Mouse (Mus musculus) frontal cortex, postnatal 14 days (tissue): Measurements from ENCODE around the gene Trip4.
A peak's percentile ranks its signal among the peaks of the same experiment; 100 is the strongest.

Source experiments
- DNase-seq, 2 experiments: peaks; one replicate each; pipeline ENCODE4 v3.0.0; 2022; ENCODE audit warnings: low spot score in 2 of 2

Trip4 gene

DNA sequence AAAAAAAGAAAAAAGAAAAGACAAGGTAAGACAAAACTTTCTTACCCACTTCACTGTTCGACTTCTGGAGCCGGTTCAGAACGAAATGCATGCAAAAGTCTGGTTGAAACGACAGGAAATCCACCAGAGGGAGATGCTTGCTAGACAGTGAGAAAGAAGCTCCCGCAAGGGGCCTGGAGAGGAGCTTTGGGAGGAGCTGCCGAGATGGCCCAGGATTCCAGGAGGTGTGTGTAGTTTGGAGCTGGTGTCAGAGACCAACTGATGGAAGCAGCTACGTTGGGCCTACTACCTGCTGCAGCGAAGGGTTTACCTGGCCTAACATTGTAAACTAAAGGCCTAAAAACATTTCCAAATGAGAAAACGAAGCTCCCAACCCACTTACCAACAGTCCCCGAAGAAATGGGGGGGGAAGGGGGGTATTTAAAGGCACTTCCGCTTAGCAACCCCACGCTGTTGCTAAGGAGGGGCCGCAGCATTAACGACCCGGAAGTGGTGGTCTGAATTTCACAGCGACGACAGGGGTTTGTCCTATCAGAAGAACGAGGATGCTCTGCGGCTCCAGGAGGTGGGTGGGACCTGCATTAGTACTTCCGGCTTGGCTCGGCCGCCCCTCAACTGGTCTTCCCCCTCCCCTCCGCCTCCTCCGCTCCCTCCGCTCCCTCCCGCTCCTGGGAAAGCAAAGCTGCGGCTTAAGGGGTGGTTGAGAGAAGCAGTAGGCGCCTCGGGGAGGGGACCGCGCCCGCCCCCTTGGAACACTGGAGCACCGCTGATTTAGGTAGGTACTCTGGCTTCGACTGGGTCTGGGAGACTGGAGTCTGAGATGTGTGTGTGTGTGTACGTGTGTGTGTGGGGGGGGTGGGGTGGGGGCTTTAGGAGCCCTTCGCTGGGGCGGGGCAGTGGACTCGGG is at the start of gene Trip4, which contains the start of gene Csnk1g1:
Gene Trip4, minus strand, starts transcription at position 401 of the 907 bp plus-strand sequence.
Gene Csnk1g1, plus strand, starts transcription at position 531 of the 907 bp plus-strand sequence.
- peak; percentile 91 to 96 for DNase-seq

DNA sequence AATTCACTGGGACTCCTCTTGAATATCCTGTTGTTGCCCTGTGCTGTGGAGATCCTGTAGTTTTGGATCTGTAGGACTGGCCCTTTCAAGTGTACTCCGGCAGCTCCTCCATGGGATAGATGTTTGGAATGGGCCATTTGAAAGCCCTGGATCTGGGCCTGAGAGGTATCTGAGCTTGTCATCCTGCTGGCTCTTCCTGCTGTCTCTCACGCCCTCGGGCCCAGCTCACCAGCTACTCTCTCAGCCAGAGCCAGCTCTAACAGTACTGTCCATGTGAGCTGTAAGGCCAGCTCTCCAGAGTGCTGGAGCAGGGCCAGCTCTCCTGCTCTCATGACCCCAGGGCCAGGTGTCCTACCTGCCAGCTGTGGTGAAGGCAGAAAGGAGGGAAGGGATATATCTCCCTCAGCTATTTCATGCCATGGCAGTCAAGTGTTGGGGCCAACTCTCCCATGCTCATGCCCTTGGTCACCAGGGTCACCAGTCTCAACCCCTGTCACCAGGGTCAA is 42.5 kb upstream of the Trip4 start:
- DNase-seq, result no peak

DNA sequence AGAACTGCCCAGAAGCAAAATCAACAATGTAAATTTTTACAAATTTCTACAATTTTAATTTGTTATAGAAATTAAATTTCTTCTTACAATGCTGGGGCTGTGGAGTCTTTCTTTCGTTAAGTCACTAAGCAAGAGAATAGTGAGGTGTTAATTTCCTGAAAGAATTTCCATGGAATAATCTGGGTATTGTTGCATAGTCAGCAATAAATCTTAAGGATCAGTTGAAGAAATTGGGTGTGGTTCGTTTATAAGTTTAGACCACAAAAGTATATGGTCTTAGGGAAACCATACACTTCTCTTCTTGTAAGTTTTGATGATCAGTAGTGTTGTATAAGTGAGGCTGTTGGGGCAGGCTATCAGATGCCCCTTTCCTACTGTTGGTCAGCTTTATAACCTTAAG is 29.0 kb upstream of the Trip4 start:
- DNase-seq, result no peak

DNA sequence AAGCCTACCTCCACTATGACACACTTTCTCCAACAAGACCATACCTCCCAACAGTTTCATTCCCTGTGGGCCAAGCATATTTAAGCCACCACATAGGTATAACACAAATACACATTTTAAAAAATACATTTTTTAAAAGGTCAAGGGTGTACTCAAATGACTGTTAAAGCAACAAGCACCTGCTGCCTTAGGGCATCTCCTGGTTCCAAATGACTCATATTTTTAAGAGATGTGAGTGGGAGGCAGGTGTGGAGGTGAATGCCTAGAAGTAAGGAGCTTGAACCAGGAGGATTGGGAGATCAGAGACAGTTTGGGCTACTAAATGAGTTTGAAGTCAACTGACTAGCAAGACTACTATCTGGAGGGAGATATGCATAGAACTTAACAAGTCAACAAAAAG is 21.2 kb upstream of the Trip4 start:
- DNase-seq, result no peak

DNA sequence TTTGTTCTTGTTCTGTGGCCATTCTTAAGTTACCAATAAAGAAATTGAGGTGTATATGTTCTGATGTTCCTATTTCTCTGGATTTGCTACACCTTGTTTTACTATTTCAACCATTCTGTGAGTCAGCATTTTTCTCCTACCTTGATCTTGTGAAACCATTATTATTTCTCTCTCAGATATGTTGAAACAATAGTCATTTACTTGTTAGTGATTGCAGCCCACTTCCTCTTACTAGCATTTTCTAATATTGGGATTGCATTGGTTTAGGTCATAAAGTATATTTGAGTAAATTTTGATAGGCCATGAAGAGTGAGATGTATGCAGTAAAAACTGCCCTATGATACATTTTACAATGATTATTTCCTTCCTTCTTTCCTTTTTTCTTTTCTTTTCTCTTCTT is 19.9 kb upstream of the Trip4 start:
- DNase-seq, result no peak

DNA sequence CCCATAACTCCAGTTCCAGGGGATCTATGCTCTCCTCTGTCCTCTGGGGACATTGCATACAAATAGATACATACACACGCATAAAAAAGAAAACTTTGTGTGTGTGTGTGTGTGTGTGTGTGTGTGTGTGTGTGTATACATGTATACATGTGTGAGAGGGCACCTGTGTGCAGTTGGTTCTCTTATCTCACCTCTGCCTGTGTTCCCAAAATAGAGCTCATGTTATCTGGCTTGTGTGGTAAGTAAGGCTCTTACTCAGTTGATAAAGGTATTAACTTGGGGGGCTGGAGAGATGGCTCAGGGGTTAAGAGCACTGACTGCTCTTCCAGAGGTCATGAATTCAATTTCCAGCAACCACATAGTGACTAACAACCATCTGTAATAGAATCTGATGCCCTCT is 8.4 kb upstream of the Trip4 start:
- DNase-seq, result no peak

DNA sequence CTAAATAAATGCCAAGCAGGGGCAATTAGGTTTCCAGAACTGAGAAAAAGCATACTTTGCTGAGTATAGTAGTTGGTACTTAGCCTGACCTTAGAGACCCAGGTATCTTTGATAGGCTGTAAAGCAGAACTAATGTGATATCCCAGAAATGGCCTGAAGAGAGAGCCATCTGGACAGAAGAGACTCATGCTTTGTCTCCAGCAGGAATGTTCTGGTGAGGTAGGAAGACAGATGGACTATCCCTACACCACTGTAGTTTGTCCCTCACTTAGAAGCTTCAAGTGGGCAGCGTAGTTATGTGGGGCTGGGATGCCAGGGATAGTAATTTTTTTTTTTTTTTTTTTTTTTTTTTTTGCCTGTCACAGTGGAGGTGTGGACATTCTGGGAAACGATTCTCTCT is 5.4 kb upstream of the Trip4 start:
- no peak for DNase-seq

DNA sequence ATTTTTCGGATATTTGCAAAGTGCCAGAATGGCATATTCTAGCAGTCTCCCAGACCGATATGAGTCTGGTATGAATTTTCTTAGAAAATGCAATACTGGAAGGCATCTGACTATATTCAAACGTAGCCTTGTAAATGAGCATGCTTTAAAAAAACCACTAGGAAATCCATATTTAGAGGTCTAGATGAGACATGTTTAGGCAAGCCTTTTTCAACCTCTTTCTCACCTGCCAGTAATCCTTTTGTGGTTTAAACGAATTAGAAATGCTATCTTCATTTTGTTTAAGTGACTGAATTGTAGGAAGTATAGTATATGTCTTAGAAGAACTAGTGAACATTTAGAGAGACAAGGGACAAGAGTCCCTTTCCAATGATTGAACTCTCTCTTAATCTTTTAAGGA is 1.2 kb upstream of the Trip4 start:
- no peak for DNase-seq

DNA sequence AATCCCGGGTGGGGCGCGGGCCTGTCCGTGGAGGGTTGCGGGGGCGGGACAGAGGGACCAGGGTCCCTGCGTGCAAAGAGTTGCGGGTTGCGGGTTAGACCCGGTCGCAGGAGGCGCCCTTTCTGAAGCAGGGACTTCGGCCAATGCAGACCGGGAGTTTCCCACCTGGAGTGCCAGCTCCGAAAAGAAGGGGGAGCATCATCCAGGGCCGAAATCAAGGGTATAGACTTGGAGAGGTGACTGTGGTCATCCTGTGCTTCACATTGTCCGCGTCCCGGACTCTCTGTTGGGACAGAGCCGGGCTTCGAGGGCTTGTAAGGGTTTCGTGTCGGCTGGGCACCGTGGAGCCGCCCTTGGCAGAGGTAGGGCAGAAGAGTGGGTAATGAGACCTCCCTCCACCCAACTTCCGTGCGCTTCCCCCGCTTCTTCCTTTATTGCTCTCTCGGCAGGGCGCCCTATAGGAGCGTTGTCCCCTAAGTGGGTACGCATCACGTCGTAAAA is 757 bp upstream of the Trip4 start:
- peak; percentile 40 to 44 for DNase-seq

DNA sequence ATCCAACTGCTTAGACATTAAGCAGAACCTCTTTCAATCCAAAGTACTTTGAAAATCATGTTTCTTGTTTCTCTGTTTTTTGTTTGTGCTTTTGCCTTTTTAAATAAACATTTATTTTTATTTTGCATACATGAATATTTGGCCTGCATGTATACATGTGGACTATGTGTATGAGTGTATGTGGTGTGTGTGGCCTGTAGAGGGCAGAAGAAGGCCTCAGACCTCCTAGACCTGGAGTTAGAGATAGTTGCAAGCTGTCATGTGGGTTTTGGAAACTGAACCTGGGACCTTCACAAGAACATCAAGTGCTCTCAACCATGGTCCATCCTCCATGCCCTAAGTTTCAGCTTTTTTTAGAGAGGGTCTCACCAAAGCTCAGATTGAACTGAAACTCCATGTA is 5.2 kb downstream of the Trip4 start:
- no peak for DNase-seq

DNA sequence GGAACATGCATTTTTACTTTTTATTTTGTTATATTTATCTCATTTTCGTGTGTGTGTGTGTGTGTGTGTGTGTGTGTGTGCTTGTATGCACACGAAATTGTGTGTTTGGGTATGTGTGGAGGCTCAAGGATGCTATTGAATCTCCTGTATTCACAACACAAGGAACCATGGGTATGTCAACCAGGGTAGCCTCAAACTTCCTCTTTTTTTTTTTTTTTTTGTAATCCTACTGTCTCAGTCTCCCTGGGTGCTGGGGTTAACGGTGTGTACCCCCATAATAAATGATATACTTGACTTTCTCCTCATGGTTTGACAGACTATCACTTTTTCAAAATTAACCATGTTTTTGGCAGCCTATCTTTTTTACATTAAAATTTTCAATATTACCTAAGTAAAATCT is 5.7 kb downstream of the Trip4 start:
- no peak for DNase-seq

DNA sequence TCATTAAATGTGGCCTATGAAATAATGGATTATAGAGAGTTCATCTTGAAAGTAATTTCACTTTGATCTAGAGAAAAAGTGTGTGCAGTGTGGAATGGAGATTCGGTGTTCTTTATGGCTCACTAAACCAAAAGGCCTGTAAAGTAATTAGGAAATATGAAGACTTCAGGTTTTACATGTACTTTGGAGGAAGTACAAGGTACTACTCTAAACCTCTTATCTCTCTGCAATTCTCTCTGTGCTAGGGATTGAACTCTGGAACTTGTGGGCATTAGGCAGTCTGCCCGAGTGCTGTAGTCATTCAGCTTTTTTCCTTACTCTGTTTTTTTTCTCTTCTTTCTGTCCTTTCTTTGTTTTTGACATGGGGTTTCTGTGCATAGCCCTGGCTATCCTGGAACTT is 11.6 kb downstream of the Trip4 start:
- no peak for DNase-seq

DNA sequence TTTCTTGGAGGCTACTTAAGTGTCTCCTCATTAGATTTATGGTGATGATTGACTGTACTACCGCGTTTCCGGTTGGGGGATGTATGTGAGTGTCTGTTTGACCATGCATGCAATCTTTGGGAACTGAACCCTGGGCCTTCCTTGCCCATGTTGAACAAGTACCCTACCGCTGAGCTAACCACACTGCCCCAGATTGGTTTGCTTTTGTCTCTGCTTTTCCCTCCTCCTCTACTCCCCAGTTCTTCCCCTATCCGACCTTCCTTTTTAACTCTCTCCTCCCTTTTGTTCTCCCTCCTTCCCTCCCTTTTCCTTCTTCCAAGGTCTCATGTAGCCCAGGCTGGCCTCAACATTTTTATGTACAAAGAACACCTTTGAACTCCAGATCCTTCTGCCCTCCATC is 17.5 kb downstream of the Trip4 start:
- DNase-seq, result no peak

DNA sequence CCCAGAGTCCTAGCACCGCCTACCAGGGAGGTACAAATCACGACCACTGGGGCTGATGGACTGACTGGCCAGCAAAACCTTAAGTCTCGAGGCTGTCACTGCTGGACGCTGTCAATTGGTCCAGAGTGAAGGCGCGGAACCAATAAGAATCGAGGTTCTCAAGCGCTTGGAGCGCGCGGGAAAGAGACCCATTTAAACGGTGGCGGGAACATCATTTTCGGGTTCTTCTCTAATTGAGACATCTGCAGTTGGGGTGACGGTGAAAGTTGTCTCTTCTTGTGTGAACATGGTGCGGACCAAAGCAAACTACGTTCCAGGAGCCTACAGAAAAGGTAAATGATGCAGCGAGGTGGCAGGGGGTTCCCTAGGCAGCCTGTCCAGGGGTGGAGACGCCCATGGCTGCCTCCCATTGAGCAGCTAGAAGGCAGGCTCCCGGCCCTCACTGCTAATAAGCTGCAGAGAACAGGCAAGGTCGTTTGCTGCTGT is 18.4 kb downstream of the Trip4 start, which contains the start of gene Pclaf:
Gene Pclaf, plus strand, starts transcription at position 95 of the 486 bp plus-strand sequence.
- DNase-seq, result peak; percentile 34 to 48

DNA sequence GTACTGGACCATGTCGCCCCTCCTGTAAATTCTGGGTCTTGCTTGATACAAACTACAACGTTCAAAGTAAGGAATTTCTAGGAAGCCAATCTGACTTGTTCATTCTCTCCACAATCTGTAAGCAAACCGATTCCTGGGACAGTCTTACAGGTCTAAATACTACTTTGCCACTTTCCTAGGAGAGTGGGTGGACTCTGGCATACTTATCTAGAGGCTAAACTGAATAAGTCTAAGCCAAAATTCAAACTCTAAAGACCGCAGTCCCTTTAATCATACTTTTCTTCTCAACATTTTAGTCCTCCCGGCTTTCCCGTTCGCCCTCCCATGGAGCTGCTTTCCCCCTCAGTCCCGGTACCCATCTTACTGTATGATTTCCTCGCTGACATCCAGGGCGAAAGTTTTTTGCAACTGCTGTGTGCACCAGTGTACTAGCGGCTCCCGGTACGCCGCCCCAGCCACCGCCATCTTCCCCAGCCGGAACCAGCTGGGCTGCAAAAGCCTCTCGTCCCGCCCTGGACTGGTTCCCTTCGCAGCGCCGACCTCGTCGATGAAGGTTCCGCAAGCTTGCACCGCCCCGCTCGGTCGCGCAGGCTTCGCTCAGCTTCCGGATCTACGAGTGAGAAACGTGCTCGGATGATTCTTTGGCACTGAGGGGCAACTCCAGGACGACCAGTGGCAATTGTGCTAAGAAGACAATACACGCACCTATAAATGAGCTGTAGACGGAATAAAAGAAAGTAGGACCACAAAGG is 23.9 kb downstream of the Trip4 start:
- DNase-seq, result peak; percentile 76 to 86

DNA sequence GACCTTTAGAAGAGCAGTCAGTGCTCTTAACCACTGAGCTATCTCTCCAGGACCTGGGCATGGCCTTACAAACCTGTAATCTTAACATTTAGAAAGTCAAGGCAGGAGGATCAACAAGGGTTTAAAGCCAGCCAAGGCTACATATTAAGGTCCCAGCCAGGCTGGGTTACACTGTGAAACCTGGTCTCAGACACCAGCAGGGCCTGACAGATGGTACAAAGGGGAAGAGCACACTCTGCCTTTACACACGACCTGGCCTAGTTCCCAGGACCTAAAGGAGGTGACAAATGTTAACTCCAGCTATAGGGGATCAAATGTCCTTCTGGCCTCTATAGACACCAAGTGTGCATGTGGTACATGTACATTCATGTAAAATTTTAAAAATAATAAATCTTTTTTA is 48.9 kb downstream of the Trip4 start:
- no peak for DNase-seq

DNA sequence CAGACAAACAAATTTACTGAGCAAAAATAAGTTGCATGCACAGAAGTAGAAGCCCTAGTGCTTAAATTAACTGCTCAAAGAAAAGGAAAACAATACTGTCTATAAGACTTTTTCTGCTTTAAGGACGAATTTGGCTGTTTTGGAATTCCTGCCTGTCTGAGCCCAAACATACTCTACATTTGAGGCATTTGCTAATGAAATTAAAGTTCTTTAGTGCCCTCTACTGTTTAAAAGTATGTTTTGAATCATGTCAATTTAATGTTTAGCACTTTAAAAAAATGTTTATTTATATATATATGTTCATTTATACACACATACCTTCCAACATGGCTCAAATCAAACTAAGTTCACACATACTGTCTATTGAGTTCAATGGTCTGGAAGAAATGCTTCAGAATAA is 58.4 kb downstream of the Trip4 start:
- no peak for DNase-seq

DNA sequence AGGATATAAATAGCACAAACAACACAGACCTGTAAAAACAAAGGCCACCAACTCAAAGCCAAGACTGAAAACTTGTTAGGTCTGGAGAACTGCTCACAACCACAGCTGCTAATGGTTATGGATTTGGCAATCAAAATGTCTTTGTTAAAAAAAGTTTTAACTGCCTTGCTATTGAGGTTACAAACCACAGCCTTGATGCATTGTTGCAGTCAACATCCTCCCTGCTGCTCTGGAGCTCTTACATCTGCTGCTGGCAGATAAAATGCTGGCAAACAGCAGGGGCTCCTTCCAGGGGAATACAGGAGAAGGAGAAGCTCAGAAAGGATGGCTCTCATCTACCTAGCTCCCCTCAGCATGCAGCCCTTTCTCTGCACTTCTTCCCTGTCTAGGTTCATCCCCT is 60.4 kb downstream of the Trip4 start:
- DNase-seq, result no peak

DNA sequence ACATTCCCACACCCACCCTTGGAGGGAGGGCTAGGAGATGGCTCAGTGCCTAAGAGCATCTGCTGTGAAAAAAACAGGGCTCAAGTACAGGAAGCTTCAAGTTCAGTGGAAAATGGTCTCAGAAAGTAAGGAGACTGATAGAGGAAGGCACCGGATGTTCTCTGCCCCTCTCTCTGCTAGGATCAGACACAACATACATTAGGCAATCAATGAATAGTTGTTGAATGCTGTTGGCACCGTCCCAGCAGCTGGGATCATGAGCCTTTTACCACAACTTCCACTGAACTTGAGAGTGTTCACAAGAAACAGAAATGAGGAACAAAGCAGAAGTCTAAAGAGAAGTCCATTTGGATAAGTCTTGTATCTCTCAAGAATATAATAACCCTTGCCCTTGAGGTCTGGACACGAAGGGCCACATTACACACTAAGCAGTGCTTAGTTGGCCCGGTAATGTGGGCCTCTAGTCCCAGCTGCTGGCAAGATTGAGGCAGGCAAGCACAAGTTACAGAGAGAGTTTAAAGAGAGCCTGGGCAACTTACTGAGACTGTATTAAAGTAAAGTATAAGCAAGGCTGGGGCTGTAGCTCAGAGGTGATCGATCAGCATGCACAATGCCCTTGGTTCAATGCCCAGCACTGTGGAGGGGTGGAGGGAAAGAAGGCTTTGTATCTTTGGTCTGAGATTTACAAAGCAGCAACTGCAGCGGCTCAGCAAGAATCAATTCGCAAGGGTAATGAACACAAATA is 64.0 kb downstream of the Trip4 start:
- peak in 1 of 2 experiments; percentile 10 for DNase-seq

DNA sequence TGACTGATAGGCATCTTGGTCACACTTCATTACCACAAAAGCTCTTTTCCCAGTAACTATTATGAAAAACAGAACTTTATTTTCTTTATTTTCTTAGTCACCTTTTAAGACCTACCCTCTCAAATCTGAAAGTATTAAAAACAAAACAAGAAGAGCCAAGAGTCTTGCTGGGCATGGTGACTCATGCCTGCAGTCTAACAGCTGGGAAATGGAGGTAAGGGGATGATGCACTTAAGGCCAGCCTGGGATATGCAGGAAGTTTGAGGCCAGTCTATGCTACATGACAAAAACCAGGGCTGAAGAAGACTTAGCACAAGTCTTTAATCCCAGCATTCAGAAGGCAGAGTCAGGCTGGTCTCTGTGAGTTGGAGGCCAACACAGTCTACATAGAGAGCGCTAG is 68.8 kb downstream of the Trip4 start:
- DNase-seq, result no peak

DNA sequence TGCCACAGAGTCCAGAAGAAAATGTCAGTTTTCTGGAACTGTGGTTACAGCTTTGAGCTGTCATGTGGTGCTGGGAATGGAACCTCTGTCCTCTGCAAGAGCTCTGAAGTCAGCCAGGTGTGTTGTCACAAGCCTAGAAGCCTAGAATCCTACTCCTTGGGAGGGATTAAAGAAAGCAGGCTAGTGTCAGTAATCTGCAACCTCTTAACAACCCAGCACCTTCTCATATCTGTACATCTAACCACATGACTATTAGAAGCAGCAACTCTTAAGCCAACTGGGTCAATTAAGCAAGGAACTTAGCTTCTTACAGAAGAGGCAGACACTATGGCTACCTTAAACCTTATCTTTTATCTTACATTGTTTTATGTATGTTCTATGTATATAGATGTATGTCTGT is 71.7 kb downstream of the Trip4 start:
- DNase-seq, result no peak
